Mouse (Mus musculus): ENCODE measurements around the gene Rfc5.

DNA sequence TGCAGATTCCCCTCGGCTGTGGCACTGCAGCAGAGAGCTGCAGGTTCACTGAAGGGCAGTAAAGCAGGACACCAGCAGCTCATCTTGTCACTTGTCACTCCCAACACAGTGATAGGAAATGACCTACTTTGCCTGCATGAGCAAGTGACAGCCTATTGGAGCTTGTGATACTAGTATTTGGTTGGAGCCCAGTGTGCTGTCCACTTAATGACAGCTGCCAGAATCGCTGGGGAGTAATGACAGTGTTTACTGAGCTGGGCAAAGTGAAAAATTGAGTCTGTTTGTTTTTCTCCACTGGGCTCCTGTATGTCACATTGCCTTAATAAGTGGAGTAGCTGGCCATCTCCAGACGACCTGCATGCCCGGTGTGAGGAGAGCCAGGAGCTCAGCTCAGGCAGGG lies 8.6 kb downstream of the Rfc5 start:
- no peak for TF ChIP-seq POLR2A (IDR thresholded peaks at IDR 0.05; ENCODE audit: borderline replicate concordance, extremely low read depth, low read depth, low read length)
- TF ChIP-seq CTCF (IDR thresholded peaks at IDR 0.05; ENCODE audit: insufficient read depth, low read length), result no peak

All from lung, adult 2 months (tissue).